Mouse (Mus musculus): ENCODE results near the gene Hist2h3c2.

DNA sequence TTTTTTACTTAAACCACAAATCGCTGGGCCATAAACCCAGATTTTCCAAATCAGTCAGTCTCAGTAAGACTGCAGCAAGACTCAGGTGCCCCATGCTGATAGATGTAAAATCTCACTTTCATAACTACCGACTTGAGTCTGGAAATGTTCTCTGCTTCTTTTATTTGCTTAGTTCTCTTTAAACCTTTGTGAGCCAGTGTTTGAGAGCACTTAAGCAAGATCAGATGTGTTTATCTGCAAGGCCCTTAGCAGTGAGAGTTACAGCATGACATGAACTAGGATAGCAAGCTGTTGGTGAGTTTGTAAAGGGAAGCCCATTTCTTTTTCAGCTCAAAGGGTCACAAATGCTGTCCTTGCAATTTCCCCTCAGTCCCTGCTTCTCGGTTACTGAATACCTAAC is 18.3 kb upstream of the Hist2h3c2 start:
- TF ChIP-seq CTCF (IDR thresholded peaks at IDR 0.05; ENCODE audit: low read depth) (no peak), EP300 (optimal IDR thresholded peaks at IDR 0.05) (no peak)

Measured in stomach, postnatal 0 days (tissue).